Mouse (Mus musculus): ENCODE data around the gene Wdr18. TPM values are rescaled to one million over a fixed set of nuclear protein-coding genes. Genes with fewer than 3 reads are reported as not detected.
A peak's percentile ranks its signal among the peaks of the same experiment; 100 is the strongest.
"Not testable (repeated sequence)": the region's sequence is repeated elsewhere in the genome, so short reads cannot be mapped to it uniquely, and the experiment has no call there.

Wdr18 gene
- polyA plus RNA-seq, 1 experiment from 2014 or later: 167 TPM

DNA sequence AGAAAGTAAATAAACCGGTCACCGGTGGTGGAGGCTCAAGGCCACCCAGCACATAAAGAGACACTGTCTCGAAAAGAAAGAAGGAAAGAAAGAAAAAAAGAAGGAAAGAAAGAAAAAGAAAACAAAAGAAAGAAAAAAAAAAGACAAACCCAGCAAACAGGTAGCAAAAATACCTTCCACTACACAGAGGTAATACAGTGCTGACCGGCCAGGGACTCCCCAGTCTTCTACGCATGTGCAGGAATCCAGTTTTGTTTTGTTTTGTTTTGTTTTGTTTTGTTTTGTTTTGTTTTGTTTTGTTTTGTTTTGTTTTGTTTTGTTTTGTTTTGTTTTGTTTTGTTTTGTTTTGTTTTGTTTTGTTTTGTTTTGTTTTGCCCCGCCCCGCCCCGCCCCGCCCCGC lies 540 bp upstream of the Wdr18 start:
- not testable (repeated sequence) for DNase-seq (ENCODE audit: extremely low spot score, low spot score)
- peak overlapping the region; percentile 91 for H3K27ac ChIP-seq
- WGBS: 38% methylated on average over 10 of the region's 10 CpGs

DNA sequence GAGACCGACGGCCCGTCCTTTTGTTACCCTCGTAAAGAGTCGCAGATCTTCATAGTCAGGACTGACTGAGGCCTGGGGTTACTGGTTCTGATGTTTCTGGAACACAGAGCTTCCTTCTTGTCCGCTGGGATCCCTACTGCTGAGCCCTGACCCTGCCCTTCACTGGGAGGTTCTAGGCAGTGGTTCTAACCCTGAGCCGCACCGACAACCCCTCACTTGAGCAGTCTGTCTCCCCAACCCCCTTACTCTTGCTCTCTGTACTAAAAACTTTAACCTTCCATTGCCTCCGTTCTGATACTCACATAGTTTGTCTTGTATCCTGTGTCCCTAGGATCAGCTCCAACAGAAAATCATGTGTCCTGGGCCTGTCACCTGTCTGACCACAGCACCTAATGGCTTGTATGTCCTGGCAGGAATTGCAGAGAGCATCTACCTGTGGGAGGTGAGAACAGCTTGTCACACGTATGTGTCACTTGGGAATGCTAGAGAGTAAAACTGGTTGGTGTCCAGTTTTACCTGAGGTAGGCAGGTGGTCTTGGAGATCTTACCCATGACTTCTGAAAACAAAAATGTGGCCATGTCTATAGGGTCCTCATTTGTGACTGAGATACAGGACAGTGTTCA lies 831 bp downstream of the Wdr18 start:
- H3K4me1 ChIP-seq: peaks cover 39% of the 10 kb centered on the region
- H3K36me3 ChIP-seq (replicated peaks): peaks cover 47% of the 10 kb centered on the region
- H3K27ac ChIP-seq: peak overlapping the region; percentile 91
- peak overlapping the region; percentile 99 for H3K4me3 ChIP-seq
- peaks cover 9% of the 10 kb centered on the region for H3K27me3 ChIP-seq (ENCODE audit: poor library complexity, severe bottlenecking)
- DNase-seq (ENCODE audit: extremely low spot score, low spot score): no peak
- no peaks in the 10 kb centered on the region for H3K9me3 ChIP-seq
- WGBS: 19% methylated on average over 10 of the region's 10 CpGs

More for the DNA sequence above, 540 bp upstream of the Wdr18 start:
- not testable (repeated sequence) for H3K9me3 ChIP-seq
- Histone ChIP-seq H3K27me3 (ENCODE audit: poor library complexity, severe bottlenecking) (peaks cover 15% of the 10 kb centered on the region), H3K4me3 (peak overlapping the region; percentile 99), H3K36me3 (replicated peaks) (peaks cover 34% of the 10 kb centered on the region), H3K4me1 (peaks cover 39% of the 10 kb centered on the region)

DNA sequence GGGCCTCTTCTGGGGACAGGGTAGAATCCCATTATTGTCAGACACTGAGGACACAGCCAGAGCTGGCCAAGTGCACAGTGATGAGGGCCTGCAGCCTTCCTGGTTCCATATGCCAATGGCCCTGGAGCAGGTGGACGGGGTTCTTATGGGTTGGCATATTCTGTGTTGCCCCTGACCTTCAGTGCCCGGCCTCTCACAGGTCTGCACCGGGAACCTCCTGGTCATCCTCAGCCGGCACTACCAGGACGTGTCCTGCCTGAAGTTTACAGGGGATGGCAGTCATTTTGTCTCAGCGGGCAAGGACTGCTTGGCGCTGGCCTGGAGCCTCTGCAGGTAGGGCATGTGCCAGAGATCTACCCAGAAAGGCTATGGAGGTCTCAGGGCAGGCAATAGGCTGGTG lies 4.8 kb downstream of the Wdr18 start:
- H3K36me3 ChIP-seq (replicated peaks): peaks cover 78% of the 10 kb centered on the region
- no peak overlapping the region for H3K4me3 ChIP-seq
- H3K27me3 ChIP-seq (ENCODE audit: poor library complexity, severe bottlenecking): peaks cover 22% of the 10 kb centered on the region
- DNase-seq (ENCODE audit: extremely low spot score, low spot score): no peak
- WGBS: 89% methylated on average over 7 of the region's 7 CpGs
- no peak overlapping the region for H3K27ac ChIP-seq
- peaks cover 18% of the 10 kb centered on the region for H3K4me1 ChIP-seq
- no peaks in the 10 kb centered on the region for H3K9me3 ChIP-seq

DNA sequence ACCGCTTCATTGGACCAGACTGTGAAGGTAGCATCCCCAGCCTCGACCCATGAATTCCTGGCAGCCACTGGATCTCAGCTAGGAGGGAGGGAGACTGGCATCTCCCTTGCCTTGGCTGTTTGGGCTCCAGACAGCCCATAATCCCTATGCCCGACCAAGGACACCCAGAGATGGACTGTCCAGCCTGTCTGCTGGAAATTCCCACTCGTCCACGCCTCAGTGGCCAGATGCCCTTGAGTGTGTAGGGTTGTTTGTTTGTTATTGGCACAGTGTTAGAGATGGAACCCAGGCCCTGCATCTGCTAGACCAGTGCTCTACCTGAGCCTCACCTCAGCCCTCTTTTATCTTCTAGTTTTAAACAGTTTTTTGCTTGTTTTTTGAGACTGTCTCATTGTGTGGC lies 5.4 kb downstream of the Wdr18 start:
- Histone ChIP-seq H3K27me3 (ENCODE audit: poor library complexity, severe bottlenecking) (peaks cover 28% of the 10 kb centered on the region), H3K4me3 (no peak overlapping the region), H3K36me3 (replicated peaks) (peaks cover 78% of the 10 kb centered on the region), H3K4me1 (peaks cover 13% of the 10 kb centered on the region), H3K27ac (no peak overlapping the region), H3K9me3 (no peaks in the 10 kb centered on the region)
- DNase-seq (ENCODE audit: extremely low spot score, low spot score): no peak
- WGBS: 91% methylated on average over 5 of the region's 5 CpGs

DNA sequence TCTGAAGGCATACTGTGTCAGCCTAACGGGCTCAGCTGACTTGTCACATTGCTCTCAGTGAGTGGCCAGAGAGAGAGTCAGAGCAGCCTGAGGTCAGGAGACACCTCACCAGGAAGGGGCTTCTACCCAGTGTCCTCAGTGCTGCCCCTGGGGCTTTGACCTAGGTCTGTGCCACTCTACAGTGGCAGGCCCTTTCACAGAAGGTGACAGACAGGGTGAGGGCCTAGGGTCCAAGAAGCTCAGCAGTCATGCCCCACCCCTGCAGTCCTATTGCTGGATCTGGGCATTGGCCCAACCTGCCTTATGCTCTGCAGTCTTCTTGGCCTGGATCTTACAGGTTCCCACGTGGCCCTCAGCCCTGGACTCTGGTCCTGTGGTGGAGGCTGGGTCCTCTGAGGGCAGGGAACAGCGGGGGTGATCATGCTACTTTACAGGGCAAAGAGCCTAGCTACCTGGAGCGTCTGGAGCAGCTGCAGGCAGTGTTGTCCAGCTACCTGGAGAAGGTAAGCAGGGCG lies 7.0 kb downstream of the Wdr18 start:
- H3K36me3 ChIP-seq (replicated peaks): peaks cover 71% of the 10 kb centered on the region
- H3K27ac ChIP-seq: no peak overlapping the region
- DNase-seq (ENCODE audit: extremely low spot score, low spot score): no peak
- H3K4me3 ChIP-seq: 0 out of 2 replicates have a peak overlapping the region, but pooled peaks have one; percentile 6
- WGBS: 91% methylated on average over 5 of the region's 5 CpGs
- H3K27me3 ChIP-seq (ENCODE audit: poor library complexity, severe bottlenecking): peaks cover 45% of the 10 kb centered on the region
- H3K4me1 ChIP-seq: peaks cover 15% of the 10 kb centered on the region
- no peaks in the 10 kb centered on the region for H3K9me3 ChIP-seq

DNA sequence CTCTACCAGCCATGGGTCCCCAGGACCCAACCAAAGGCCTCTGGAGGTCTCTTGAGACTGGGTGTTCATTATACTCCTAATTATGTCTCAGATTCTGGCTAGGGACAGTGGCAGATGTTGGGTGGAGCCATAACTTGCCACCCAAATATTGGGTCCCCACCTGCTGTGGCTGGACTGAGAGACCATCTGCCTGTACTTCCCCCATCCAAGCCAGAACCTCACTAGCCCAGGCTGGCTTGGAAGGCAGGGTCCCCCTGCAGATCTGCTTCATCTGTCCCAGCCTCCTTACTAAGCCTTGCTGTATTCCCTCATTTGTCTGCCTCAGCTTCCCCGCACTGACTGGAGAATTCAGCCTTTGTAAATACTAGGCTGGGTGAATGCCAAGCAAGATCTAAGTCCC lies 8.2 kb downstream of the Wdr18 start:
- H3K27ac ChIP-seq: no peak overlapping the region
- H3K4me3 ChIP-seq: no peak overlapping the region
- peaks cover 57% of the 10 kb centered on the region for H3K27me3 ChIP-seq (ENCODE audit: poor library complexity, severe bottlenecking)
- H3K36me3 ChIP-seq (replicated peaks): peaks cover 58% of the 10 kb centered on the region
- H3K4me1 ChIP-seq: peaks cover 18% of the 10 kb centered on the region
- no peaks in the 10 kb centered on the region for H3K9me3 ChIP-seq
- 85% methylated on average over 1 of the region's 1 CpGs for WGBS
- no peak for DNase-seq (ENCODE audit: extremely low spot score, low spot score)

DNA sequence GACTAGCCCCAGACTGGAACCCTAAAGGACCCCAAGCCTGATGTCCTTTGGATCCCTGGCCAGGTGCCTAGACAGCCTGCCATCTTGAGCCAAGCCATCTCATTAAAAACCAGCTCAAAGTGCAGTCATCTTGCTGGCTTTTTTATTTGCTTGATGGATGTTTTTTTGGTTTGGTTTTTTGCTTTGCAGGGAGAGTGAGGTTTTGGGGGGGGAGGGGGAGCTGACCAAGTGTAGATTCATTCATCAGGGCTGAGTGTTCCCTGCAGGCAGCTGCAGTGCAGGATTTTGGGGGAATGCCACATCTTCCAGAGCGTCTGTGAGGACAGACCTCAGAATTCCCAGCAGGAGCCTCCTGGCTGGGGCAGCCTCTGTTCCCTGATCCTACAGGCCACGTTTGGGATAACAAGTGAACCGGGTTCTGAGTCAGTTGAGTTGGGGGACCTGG lies 9.2 kb downstream of the Wdr18 start:
- H3K4me3 ChIP-seq: no peak overlapping the region
- H3K36me3 ChIP-seq (replicated peaks): peaks cover 55% of the 10 kb centered on the region
- 20% methylated on average over 3 of the region's 3 CpGs for WGBS
- no peaks in the 10 kb centered on the region for H3K9me3 ChIP-seq
- no peak overlapping the region for H3K27ac ChIP-seq
- H3K27me3 ChIP-seq (ENCODE audit: poor library complexity, severe bottlenecking): peaks cover 66% of the 10 kb centered on the region
- no peak for DNase-seq (ENCODE audit: extremely low spot score, low spot score)
- peaks cover 18% of the 10 kb centered on the region for H3K4me1 ChIP-seq

DNA sequence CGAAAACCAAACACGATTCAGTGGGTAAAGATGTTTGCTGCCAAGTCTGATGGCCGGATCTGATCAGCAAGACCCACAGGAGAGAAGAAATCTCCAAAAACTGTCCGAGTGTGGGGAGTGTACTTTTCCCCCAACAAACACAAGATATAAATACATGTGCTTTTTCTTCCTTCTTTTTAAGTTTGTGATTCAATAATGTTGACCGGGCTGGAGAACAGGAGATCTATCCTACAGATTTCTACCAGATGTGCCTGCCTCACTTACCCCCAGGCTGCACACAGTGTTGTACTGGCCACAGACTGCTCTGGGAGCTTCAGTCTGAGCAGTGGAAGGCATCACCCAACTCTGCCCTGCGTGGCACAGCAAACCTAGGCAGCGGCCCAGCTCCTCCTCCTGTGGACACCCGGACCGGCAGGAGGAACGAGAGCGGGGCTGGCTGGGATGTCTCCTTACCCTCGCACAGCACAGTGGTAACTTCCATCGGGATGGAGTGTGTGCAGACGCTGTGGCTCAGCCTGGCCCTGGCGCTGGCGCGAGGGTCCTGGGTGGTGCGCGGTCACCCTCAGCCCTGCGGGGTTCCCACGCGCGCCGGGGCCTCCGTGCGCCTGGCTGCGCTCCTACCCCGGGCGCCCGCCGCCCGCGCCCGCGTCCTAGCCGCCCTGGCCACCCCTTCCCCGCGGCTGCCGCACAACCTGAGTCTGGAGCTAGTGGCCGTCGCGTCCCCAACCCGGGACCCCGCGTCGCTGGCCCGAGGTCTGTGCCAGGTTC lies 10.6 kb downstream of the Wdr18 start, which contains the start of gene Grin3b:
Gene Grin3b (plus strand): TSS at position 301 of the 768 bp plus-strand sequence.
- Histone ChIP-seq H3K27ac (peak within 1 kb of the TSS; percentile 59; the same call in 1 of the 2 replicates), H3K4me1 (peaks cover 18% of the 10 kb centered on the region), H3K9me3 (no peaks in the 10 kb centered on the region), H3K4me3 (peak within 1 kb of the TSS; percentile 50), H3K36me3 (replicated peaks) (peaks cover 55% of the 10 kb centered on the region), H3K27me3 (ENCODE audit: poor library complexity, severe bottlenecking) (peaks cover 66% of the 10 kb centered on the region)
- DNase-seq (ENCODE audit: extremely low spot score, low spot score): no peak
- WGBS: 8% methylated on average over 47 of the region's 47 CpGs

DNA sequence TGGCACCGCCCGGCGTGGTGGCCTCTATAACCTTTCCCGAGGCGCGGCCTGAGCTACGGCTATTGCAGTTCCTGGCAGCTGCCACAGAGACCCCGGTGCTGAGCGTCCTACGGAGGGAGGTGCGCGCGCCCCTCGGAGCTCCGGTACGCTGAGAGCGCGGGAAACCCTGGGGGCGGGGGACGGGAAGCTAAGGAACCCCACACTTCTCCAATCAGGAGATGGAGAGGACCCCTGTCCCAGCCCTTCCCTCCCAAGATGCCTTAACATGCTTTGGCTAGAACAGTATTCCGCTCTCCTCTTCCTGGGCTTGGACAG lies 11.2 kb downstream of the Wdr18 start:
- no peak for DNase-seq (ENCODE audit: extremely low spot score, low spot score)
- peaks cover 18% of the 10 kb centered on the region for H3K4me1 ChIP-seq
- 6% methylated on average over 21 of the region's 21 CpGs for WGBS
- H3K27ac ChIP-seq: peak overlapping the region; percentile 59; the same call in 1 of the 2 replicates
- H3K9me3 ChIP-seq: 0 out of 2 replicates have a peak, but pooled peaks cover 1% of the 10 kb centered on the region
- H3K27me3 ChIP-seq (ENCODE audit: poor library complexity, severe bottlenecking): peaks cover 66% of the 10 kb centered on the region
- H3K36me3 ChIP-seq (replicated peaks): peaks cover 55% of the 10 kb centered on the region
- peak overlapping the region; percentile 50 for H3K4me3 ChIP-seq

DNA sequence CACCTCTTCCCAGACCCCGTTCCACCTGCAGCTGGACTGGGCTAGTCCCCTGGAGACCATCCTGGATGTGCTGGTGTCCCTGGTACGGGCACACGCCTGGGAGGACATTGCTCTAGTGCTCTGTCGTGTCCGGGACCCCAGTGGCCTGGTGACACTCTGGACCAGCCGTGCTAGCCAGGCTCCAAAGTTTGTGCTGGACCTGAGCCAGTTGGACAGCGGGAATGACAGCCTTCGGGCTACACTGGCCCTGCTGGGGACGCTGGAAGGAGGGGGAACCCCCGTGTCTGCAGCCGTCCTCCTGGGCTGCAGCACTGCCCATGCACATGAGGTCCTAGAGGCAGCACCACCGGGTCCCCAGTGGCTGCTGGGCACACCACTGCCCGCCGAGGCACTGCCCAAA lies 12.9 kb downstream of the Wdr18 start:
- no peak overlapping the region for H3K27ac ChIP-seq
- peaks cover 10% of the 10 kb centered on the region; the same call in 1 of the 2 replicates for H3K9me3 ChIP-seq
- DNase-seq (ENCODE audit: extremely low spot score, low spot score): no peak
- H3K4me1 ChIP-seq: peaks cover 18% of the 10 kb centered on the region
- H3K27me3 ChIP-seq (ENCODE audit: poor library complexity, severe bottlenecking): peaks cover 75% of the 10 kb centered on the region
- WGBS: 73% methylated on average over 14 of the region's 14 CpGs
- H3K36me3 ChIP-seq (replicated peaks): peaks cover 55% of the 10 kb centered on the region
- H3K4me3 ChIP-seq: no peak overlapping the region

DNA sequence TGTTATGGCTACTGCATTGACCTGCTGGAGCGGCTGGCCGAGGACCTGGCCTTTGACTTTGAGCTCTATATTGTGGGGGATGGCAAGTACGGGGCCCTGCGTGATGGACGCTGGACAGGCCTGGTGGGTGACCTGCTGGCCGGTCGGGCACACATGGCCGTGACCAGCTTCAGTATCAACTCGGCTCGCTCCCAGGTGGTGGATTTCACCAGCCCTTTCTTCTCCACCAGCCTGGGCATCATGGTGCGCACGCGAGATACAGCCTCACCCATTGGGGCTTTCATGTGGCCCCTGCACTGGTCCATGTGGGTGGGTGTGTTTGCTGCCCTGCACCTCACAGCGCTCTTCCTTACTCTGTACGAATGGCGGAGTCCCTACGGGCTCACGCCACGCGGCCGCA lies 14.1 kb downstream of the Wdr18 start:
- Histone ChIP-seq H3K9me3 (peaks cover 10% of the 10 kb centered on the region; the same call in 1 of the 2 replicates), H3K4me1 (peaks cover 21% of the 10 kb centered on the region), H3K4me3 (0 out of 2 replicates have a peak overlapping the region, but pooled peaks have one; percentile 4), H3K27me3 (ENCODE audit: poor library complexity, severe bottlenecking) (peaks cover 70% of the 10 kb centered on the region), H3K36me3 (replicated peaks) (peaks cover 58% of the 10 kb centered on the region), H3K27ac (no peak overlapping the region)
- no peak for DNase-seq (ENCODE audit: extremely low spot score, low spot score)
- 88% methylated on average over 21 of the region's 21 CpGs for WGBS

DNA sequence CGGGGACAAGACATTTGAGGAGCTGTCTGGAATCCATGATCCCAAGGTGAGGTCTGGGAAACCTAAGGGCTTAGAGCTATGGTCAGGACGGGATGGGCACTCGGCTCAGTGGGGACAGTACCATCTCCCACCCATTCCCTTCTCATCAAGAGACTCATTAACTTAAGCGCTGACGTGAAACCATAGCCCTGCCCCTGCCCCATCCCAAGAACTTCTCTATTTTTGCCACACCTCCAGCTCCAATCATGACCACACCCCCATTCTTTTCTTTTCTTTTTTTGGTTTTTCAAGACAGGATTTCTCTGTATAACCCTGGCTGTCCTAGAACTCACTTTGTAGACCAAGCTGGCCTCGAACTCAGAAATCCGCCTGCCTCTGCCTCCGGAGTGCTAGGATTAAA lies 14.7 kb downstream of the Wdr18 start:
- H3K9me3 ChIP-seq: peaks cover 10% of the 10 kb centered on the region; the same call in 1 of the 2 replicates

More for the DNA sequence above, 14.7 kb downstream of the Wdr18 start:
- Histone ChIP-seq H3K27me3 (ENCODE audit: poor library complexity, severe bottlenecking) (peaks cover 64% of the 10 kb centered on the region), H3K4me3 (0 out of 2 replicates have a peak overlapping the region, but pooled peaks have one; percentile 4), H3K36me3 (replicated peaks) (peaks cover 63% of the 10 kb centered on the region), H3K27ac (no peak overlapping the region), H3K4me1 (peaks cover 21% of the 10 kb centered on the region)
- no peak for DNase-seq (ENCODE audit: extremely low spot score, low spot score)
- WGBS: 88% methylated on average over 8 of the region's 8 CpGs

Measured in forebrain, embryonic 10.5 days (tissue).